Mouse (Mus musculus): ENCODE data around the gene Ermard. TPM values are rescaled to one million over a fixed set of nuclear protein-coding genes. Genes with fewer than 3 reads are reported as not detected.

Gene Ermard
- total and polyA plus RNA-seq, 2 experiments from 2014 or later = 38.4 to 58.9 TPM

DNA sequence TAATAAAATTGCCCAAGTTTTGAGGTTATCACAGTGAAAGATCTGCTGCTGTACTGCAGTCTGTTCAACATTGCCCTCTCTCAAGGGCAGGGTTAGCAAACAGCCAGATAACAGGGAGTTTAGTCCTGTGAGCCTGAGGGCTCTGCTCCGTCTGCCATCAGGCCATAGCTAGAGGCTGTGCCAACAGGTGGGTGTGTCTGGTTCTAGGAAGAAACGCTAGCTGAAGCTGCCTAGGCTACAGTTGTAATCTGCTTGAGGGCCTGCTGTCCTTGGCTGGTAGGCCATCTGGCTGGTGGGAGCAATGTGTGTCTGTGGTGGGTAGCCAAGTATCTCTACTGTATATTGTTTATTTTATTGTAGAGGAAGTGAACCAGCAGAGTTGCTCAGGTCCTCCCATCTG is 36.5 kb downstream of the Ermard start:
- Histone ChIP-seq H3K9ac (replicated peaks; ENCODE audit: low read length, poor library complexity, severe bottlenecking) (no peak overlapping the region), H3K4me3 (ENCODE audit: low read depth, low read length) (no peak overlapping the region), H3K4me1 (ENCODE audit: insufficient read depth, low read length) (no peaks in the 10 kb centered on the region), H3K27ac (ENCODE audit: low read depth, low read length) (no peak overlapping the region), H3K4me2 (ENCODE audit: low read depth, low read length, poor library complexity, severe bottlenecking) (no peak overlapping the region), H3K9me3 (ENCODE audit: low read length) (no peaks in the 10 kb centered on the region), H3K27me3 (ENCODE audit: insufficient read depth, low read length) (no peaks in the 10 kb centered on the region; the same call in 1 of the 2 replicates), H3K36me3 (ENCODE audit: insufficient read depth, low read length) (no peaks in the 10 kb centered on the region)
- DNase-seq (ENCODE audit: low spot score) (peak; percentile 63), ATAC-seq (ENCODE audit: low FRiP score) (no peak)
- 49% methylated on average over 2 of the region's 2 CpGs for WGBS
- no peak for TF ChIP-seq CTCF (IDR thresholded peaks at IDR 0.05)

GRCm38 (mm10) chr17:15084226-15084848 is 43.3 kb downstream of the Ermard start:
- Histone ChIP-seq H3K4me3 (ENCODE audit: low read depth, low read length) (no peak overlapping the region), H3K4me1 (ENCODE audit: insufficient read depth, low read length) (no peaks in the 10 kb centered on the region), H3K27ac (ENCODE audit: low read depth, low read length) (no peak overlapping the region), H3K9me3 (ENCODE audit: low read length) (no peaks in the 10 kb centered on the region), H3K27me3 (ENCODE audit: insufficient read depth, low read length) (no peaks in the 10 kb centered on the region; the same call in 1 of the 2 replicates), H3K9ac (replicated peaks; ENCODE audit: low read length, poor library complexity, severe bottlenecking) (no peak overlapping the region), H3K36me3 (ENCODE audit: insufficient read depth, low read length) (no peaks in the 10 kb centered on the region), H3K4me2 (ENCODE audit: low read depth, low read length, poor library complexity, severe bottlenecking) (no peak overlapping the region)
- ATAC-seq (ENCODE audit: low FRiP score) = no peak
- 54% methylated on average over 13 of the region's 13 CpGs for WGBS
- TF ChIP-seq CTCF (IDR thresholded peaks at IDR 0.05) = no peak
- no peak for DNase-seq (ENCODE audit: low spot score)

DNA sequence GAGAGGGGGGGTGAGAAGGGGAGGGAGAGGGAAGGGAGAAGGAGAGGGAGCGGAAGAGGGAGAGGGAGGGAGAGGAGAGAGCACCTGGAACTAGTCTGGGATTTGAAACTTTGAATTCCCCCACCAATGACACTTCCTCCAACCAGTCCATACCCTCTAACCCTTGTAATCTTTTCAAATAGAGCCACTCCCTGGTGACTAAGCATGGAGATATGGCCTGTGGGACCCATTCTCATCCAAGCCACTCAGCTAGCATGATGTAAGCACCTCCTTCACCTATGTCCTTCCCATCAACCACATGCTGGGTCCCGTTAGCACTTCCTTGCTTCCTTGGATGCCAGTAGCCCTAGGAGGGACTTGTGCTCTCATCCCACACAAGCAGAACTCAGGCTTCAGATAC is 44.0 kb downstream of the Ermard start:
- Histone ChIP-seq H3K4me1 (ENCODE audit: insufficient read depth, low read length) (no peaks in the 10 kb centered on the region), H3K27ac (ENCODE audit: low read depth, low read length) (no peak overlapping the region), H3K4me3 (ENCODE audit: low read depth, low read length) (no peak overlapping the region), H3K4me2 (ENCODE audit: low read depth, low read length, poor library complexity, severe bottlenecking) (no peak overlapping the region), H3K27me3 (ENCODE audit: insufficient read depth, low read length) (no peaks in the 10 kb centered on the region; the same call in 1 of the 2 replicates), H3K9me3 (ENCODE audit: low read length) (no peaks in the 10 kb centered on the region), H3K9ac (replicated peaks; ENCODE audit: low read length, poor library complexity, severe bottlenecking) (no peak overlapping the region), H3K36me3 (ENCODE audit: insufficient read depth, low read length) (no peaks in the 10 kb centered on the region)
- no peak for TF ChIP-seq CTCF (IDR thresholded peaks at IDR 0.05)
- DNase-seq (ENCODE audit: low spot score) (no peak), ATAC-seq (ENCODE audit: low FRiP score) (no peak)
- 70% methylated on average over 2 of the region's 2 CpGs for WGBS

GRCm38 (mm10) chr17:15088166-15088565 is 47.2 kb downstream of the Ermard start:
- WGBS = 27% methylated on average over 2 of the region's 2 CpGs
- H3K9ac ChIP-seq (replicated peaks; ENCODE audit: low read length, poor library complexity, severe bottlenecking) = no peak overlapping the region
- H3K36me3 ChIP-seq (ENCODE audit: insufficient read depth, low read length) = no peaks in the 10 kb centered on the region
- no peak overlapping the region for H3K4me2 ChIP-seq (ENCODE audit: low read depth, low read length, poor library complexity, severe bottlenecking)
- H3K4me1 ChIP-seq (ENCODE audit: insufficient read depth, low read length) = no peaks in the 10 kb centered on the region
- no peak overlapping the region for H3K4me3 ChIP-seq (ENCODE audit: low read depth, low read length)
- no peaks in the 10 kb centered on the region for H3K9me3 ChIP-seq (ENCODE audit: low read length)
- no peaks in the 10 kb centered on the region for H3K27me3 ChIP-seq (ENCODE audit: insufficient read depth, low read length)
- H3K27ac ChIP-seq (ENCODE audit: low read depth, low read length) = no peak overlapping the region
- no peak for TF ChIP-seq CTCF (IDR thresholded peaks at IDR 0.05)
- peak; percentile 63 for ATAC-seq (ENCODE audit: low FRiP score)
- DNase-seq (ENCODE audit: low spot score) = no peak

DNA sequence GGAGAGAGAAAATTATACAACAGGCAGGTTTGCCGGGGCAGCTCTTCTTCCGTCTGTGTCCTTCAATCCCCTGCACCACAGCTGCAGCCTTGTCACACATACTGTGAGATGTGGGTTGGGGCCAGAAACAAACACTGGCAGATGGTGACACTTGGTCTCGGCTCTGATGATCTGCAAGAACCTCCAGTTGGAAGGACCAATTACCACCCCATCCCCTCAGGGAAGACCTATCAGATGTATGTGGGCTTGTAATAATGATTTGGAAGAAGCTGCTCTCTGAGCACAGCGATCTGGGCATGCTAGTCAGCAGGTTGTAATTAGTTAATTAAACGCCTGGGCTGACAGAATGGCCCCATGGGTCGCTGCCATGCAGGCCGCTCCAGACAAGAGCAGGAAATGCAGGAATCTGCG is 47.6 kb downstream of the Ermard start:
- H3K4me2 ChIP-seq (ENCODE audit: low read depth, low read length, poor library complexity, severe bottlenecking) = no peak overlapping the region
- ATAC-seq (ENCODE audit: low FRiP score) = peak; percentile 81

GRCm38 (mm10) chr17:15091739-15092138 is 50.7 kb downstream of the Ermard start:
- no peak for TF ChIP-seq CTCF (IDR thresholded peaks at IDR 0.05)
- H3K36me3 ChIP-seq (ENCODE audit: insufficient read depth, low read length) = no peaks in the 10 kb centered on the region
- ATAC-seq (ENCODE audit: low FRiP score) (no peak), DNase-seq (ENCODE audit: low spot score) (no peak)
- WGBS = 84% methylated on average over 3 of the region's 3 CpGs
- H3K27ac ChIP-seq (ENCODE audit: low read depth, low read length) = no peak overlapping the region
- no peaks in the 10 kb centered on the region for H3K27me3 ChIP-seq (ENCODE audit: insufficient read depth, low read length)
- no peak overlapping the region for H3K9ac ChIP-seq (replicated peaks; ENCODE audit: low read length, poor library complexity, severe bottlenecking)
- no peaks in the 10 kb centered on the region for H3K9me3 ChIP-seq (ENCODE audit: low read length)
- H3K4me3 ChIP-seq (ENCODE audit: low read depth, low read length) = no peak overlapping the region
- no peak overlapping the region for H3K4me2 ChIP-seq (ENCODE audit: low read depth, low read length, poor library complexity, severe bottlenecking)
- no peaks in the 10 kb centered on the region for H3K4me1 ChIP-seq (ENCODE audit: insufficient read depth, low read length)

More for the DNA sequence above, 47.6 kb downstream of the Ermard start:
- Histone ChIP-seq H3K36me3 (ENCODE audit: insufficient read depth, low read length) (no peaks in the 10 kb centered on the region), H3K9me3 (ENCODE audit: low read length) (no peaks in the 10 kb centered on the region), H3K4me3 (ENCODE audit: low read depth, low read length) (no peak overlapping the region), H3K4me1 (ENCODE audit: insufficient read depth, low read length) (no peaks in the 10 kb centered on the region), H3K27me3 (ENCODE audit: insufficient read depth, low read length) (no peaks in the 10 kb centered on the region), H3K9ac (replicated peaks; ENCODE audit: low read length, poor library complexity, severe bottlenecking) (no peak overlapping the region), H3K27ac (ENCODE audit: low read depth, low read length) (no peak overlapping the region)
- no peak for TF ChIP-seq CTCF (IDR thresholded peaks at IDR 0.05)
- DNase-seq (ENCODE audit: low spot score) = peak; percentile 92
- 21% methylated on average over 8 of the region's 8 CpGs for WGBS

All from midbrain, postnatal 0 days (tissue).